In the genomic region with DNA sequence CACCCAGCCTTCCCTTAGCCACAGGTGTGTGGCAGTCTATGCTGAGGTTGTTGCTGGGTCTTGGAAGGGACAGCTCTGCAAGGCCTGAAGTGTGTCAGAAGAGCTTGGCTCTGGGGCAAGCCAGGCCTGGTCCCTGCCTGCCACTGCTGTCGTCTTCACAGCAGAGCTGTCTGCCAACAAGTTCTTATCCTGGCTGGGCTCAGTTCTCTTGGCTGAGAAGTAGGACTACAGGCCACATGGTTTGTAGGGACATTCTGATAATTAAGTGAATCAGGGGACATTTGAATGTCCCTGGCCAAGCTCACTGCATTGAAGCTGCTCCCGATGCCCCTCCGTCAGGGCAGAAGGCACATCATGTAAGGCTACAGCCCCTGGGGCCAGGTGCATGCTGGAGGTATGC, we compare ENCODE assay signal across 11 mouse cellular contexts. TPM values are rescaled to one million over a fixed set of nuclear protein-coding genes. Genes with fewer than 3 reads are reported as not detected.
DNase-seq lines count a peak whose midpoint lies in the region; ATAC-seq and TF ChIP-seq lines count a peak whose summit lies in the region.
"Had no signal": no experiment of that assay in that cellular context is flagged by ENCODE, and none has a peak within 500 bp of the region (broad histone marks: within the 10 kb centered on the region; RNA-seq: fewer than 3 reads in every experiment).

No protein-coding gene starts in this region.

- intact Hi-C loops in gastrocnemius, adult 2 months (cut with DNase I), result loop anchor here (2.0 to 5.0 kb wide), 2 partner anchors 19 to 35 kb away; no protein-coding TSS in a partner anchor
- intact Hi-C loops in heart, postnatal 36 days (cut with DNase I), result loop anchor here (2.0 kb wide), 1 partner anchor 33 kb away; no protein-coding TSS in a partner anchor

- H3K27ac ChIP-seq in gastrocnemius, adult 2 months, result peak overlapping the region; percentile 84
- H3K27ac ChIP-seq in embryonic facial prominence, embryonic 11.5 days (replicated peaks; ENCODE audit: low read depth, low read length), result no peak overlapping the region
- no peak overlapping the region for H3K27ac ChIP-seq in midbrain, embryonic 12.5 days (replicated peaks)

- H3K9me3 ChIP-seq in embryonic facial prominence, embryonic 11.5 days (replicated peaks; ENCODE audit: control insufficient read depth, low read length), result no peaks in the 10 kb centered on the region
- no peaks in the 10 kb centered on the region for H3K9me3 ChIP-seq in midbrain, embryonic 12.5 days

- H3K4me3 ChIP-seq in gastrocnemius, adult 2 months, result peak overlapping the region; percentile 83
- H3K4me3 ChIP-seq in embryonic facial prominence, embryonic 11.5 days (ENCODE audit: low read depth, low read length), result peak overlapping the region; percentile 72
- peak overlapping the region; percentile 61; the same call in 1 of the 2 replicates for H3K4me3 ChIP-seq in midbrain, embryonic 12.5 days

- no peaks in the 10 kb centered on the region for H3K36me3 ChIP-seq in embryonic facial prominence, embryonic 11.5 days (replicated peaks; ENCODE audit: control insufficient read depth, insufficient read depth, low read depth, low read length)
- H3K36me3 ChIP-seq in midbrain, embryonic 12.5 days, result 0 out of 2 replicates have a peak, but pooled peaks cover 5% of the 10 kb centered on the region

- H3K4me2 ChIP-seq in embryonic facial prominence, embryonic 11.5 days (ENCODE audit: low read depth, low read length), result peak overlapping the region; percentile 99
- peak overlapping the region; percentile 94 for H3K4me2 ChIP-seq in midbrain, embryonic 12.5 days (replicated peaks)

- DNase-seq in gastrocnemius, adult 2 months, result peak; percentile 74
- no peak for DNase-seq in gastrocnemius, adult 18-20 months (ENCODE audit: low spot score)
- DNase-seq in embryonic facial prominence, embryonic 11.5 days (ENCODE audit: low spot score), result no peak
- DNase-seq in heart, postnatal 36 days, result peak; percentile 44 to 57
- no peak for DNase-seq in urinary bladder, postnatal 10 days (ENCODE audit: low spot score)
- no peak for DNase-seq in testis, postnatal 10 days (ENCODE audit: low spot score)
- DNase-seq in B cell, adult 2 months, result no peak
- DNase-seq: kidney, adult 8-10 months had no signal

- no peaks in the 10 kb centered on the region; the same call in 1 of the 2 replicates for H3K27me3 ChIP-seq in embryonic facial prominence, embryonic 11.5 days (ENCODE audit: control insufficient read depth, insufficient read depth, low read length)
- peaks cover 49% of the 10 kb centered on the region for H3K27me3 ChIP-seq in midbrain, embryonic 12.5 days

- no peak for ATAC-seq in embryonic facial prominence, embryonic 11.5 days (replicated peaks; ENCODE audit: insufficient number of reproducible peaks, low FRiP score, low TSS enrichment, low read depth)
- ATAC-seq in midbrain, embryonic 12.5 days (ENCODE audit: low FRiP score, low read depth), result no peak
- ATAC-seq: CD4-positive, CD25-positive, alpha-beta regulatory T cell, adult 4 months had no signal

- H3K4me1 ChIP-seq in embryonic facial prominence, embryonic 11.5 days (ENCODE audit: control insufficient read depth, insufficient read depth, low read length), result peaks cover 30% of the 10 kb centered on the region
- peaks cover 74% of the 10 kb centered on the region for H3K4me1 ChIP-seq in midbrain, embryonic 12.5 days

- H3K9ac ChIP-seq in embryonic facial prominence, embryonic 11.5 days (replicated peaks; ENCODE audit: low read length), result peak overlapping the region; percentile 41
- peak overlapping the region; percentile 49 for H3K9ac ChIP-seq in midbrain, embryonic 12.5 days (replicated peaks)

- WGBS in embryonic facial prominence, embryonic 11.5 days, result 75% methylated on average over 3 of the region's 3 CpGs
- WGBS in midbrain, embryonic 12.5 days, result 73% methylated on average over 3 of the region's 3 CpGs

- TF ChIP-seq CTCF in gastrocnemius, adult 2 months (IDR thresholded peaks at IDR 0.05), result no peak

RNA-seq across cellular contexts. Expression of a gene that starts 3.6 kb away (rescaled TPM):
- 10 to 100 TPM; 26.5 to 37.3 TPM for total RNA-seq in gastrocnemius, adult 2 months (2021)
- total RNA-seq in gastrocnemius, adult 18-20 months (2021), result 10 to 100 TPM; 28.9 to 32.6 TPM
- polyA plus RNA-seq in embryonic facial prominence, embryonic 11.5 days (2014; fragmentation: Nextera tagmentation; extraction: Ambion mirVana), result 7.5 and 8.1 TPM in 2 replicates
- 10 to 100 TPM; 21.2 to 26.6 TPM for total RNA-seq in heart, postnatal 36 days (2021)
- 26.5 and 28.8 TPM in 2 replicates for polyA plus RNA-seq in midbrain, embryonic 12.5 days (2016; fragmentation: Nextera tagmentation; extraction: Ambion mirVana)

RNA-seq across cellular contexts. Expression of a gene that starts 54.6 kb away (rescaled TPM):
- not detected for total RNA-seq in gastrocnemius, adult 2 months (2021)
- total RNA-seq in gastrocnemius, adult 18-20 months (2021), result not detected
- 1.4 and 1.5 TPM in 2 replicates for polyA plus RNA-seq in embryonic facial prominence, embryonic 11.5 days (2014; fragmentation: Nextera tagmentation; extraction: Ambion mirVana)
- total RNA-seq in heart, postnatal 36 days (2021), result not detected
- polyA plus RNA-seq in midbrain, embryonic 12.5 days (2016; fragmentation: Nextera tagmentation; extraction: Ambion mirVana), result 1.3 and 2.3 TPM in 2 replicates
- polyA plus RNA-seq: CD4-positive, CD25-positive, alpha-beta regulatory T cell, adult 4 months; spleen, adult 2 months had no signal

Comparison
In these comparisons a context has a peak if more than half of its experiments do, and no peak if none do; other contexts are left out.
1. DNase-seq: peak in gastrocnemius, adult 2 months (single experiment) and heart, postnatal 36 days (2 of 2); none in gastrocnemius, adult 18-20 months (single experiment), embryonic facial prominence, embryonic 11.5 days (single experiment), urinary bladder, postnatal 10 days (single experiment), testis, postnatal 10 days (single experiment) and B cell, adult 2 months (0 of 2).
2. Peak in every context shown above with its lines, with median percentiles within 50 percentile points of each other: H3K4me3 ChIP-seq.